Mouse (Mus musculus) regulatory T cell (primary cell): Measurements from ENCODE around the gene Hnrnpab.
"Not testable (repeated sequence)": the region's sequence is repeated elsewhere in the genome, so short reads cannot be mapped to it uniquely, and the experiment has no call there.

ENCODE experiments used
- in situ Hi-C: fragments of 300-600 bp; cut with MboI, MseI; formaldehyde crosslinking; loops from one replicate; pipeline ENCODE4 v1.15.1; 2025; ENCODE audit warnings: high pct_unique_total_duplicates

Hnrnpab gene

GRCm38 (mm10) chr11:51635127-51635524 lies 28.5 kb upstream of the Hnrnpab start:
- in situ Hi-C loops = no loop called here

DNA sequence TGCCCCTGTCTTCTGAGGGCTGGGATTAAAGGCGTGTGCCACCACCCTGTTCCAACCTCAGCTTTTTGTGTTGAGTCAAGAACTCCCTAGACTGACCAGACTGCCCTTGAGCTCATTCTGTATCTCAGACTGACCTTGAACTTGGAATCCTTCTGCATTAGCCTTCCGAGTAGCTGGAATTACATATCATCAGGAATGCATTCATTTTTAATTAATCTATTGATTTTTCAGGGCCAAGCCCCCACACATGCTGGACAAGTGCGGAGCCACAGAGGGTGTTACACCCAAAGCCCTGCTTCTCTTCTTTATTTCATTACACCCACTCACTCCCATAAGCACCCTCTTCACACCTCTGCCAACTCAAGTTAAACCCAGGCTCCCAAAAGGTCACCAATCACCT lies 27.1 kb upstream of the Hnrnpab start:
- in situ Hi-C loops = no loop called here

- in situ Hi-C loops = not testable (repeated sequence)
These were observed 26.6 kb upstream of the Hnrnpab start for GRCm38 (mm10) chr11:51633200-51633599.

GRCm38 (mm10) chr11:51632130-51632753 lies 25.6 kb upstream of the Hnrnpab start:
- in situ Hi-C loops = no loop called here

GRCm38 (mm10) chr11:51629651-51630314 lies 23.1 kb upstream of the Hnrnpab start:
- in situ Hi-C loops = no loop called here

DNA sequence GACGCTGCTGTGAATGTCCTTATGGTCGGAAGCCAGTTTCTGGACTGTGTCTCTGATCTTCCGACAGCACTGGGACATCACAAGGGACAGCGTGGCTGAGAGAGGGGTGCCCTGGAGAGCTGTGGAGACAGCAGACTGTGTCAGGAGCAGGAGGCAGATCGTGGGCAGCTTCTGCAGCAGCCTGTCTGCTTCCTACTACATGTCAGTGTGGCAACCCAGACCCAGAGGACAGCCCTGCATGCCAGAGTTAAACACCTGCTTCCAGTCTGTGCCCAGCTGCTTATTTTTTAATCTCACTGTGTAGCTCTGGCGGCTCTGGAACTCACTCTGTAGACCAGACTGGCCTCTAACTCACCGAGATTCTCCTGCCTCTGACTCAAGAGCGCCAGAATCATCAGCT lies 21.3 kb upstream of the Hnrnpab start:
- in situ Hi-C loops = no loop called here

DNA sequence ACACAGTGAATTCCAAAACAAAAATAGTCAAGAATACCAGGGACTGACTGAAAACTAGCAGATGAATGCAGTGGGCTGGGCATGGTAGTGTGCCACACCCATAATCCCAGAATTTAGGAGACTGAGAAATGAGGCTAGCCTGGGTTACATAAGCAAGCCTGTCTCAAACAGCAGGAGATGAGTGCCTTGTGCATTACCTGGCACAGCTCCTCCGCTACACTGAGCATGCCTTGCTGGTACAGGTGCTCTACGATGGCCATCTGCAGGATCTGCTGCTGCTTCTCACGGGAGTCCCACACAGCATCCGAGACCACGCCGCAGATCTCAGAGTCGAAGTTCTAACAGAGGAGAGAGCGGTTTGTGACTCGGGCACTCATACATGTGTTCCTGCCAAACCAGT lies 20.8 kb upstream of the Hnrnpab start:
- in situ Hi-C loops = no loop called here

DNA sequence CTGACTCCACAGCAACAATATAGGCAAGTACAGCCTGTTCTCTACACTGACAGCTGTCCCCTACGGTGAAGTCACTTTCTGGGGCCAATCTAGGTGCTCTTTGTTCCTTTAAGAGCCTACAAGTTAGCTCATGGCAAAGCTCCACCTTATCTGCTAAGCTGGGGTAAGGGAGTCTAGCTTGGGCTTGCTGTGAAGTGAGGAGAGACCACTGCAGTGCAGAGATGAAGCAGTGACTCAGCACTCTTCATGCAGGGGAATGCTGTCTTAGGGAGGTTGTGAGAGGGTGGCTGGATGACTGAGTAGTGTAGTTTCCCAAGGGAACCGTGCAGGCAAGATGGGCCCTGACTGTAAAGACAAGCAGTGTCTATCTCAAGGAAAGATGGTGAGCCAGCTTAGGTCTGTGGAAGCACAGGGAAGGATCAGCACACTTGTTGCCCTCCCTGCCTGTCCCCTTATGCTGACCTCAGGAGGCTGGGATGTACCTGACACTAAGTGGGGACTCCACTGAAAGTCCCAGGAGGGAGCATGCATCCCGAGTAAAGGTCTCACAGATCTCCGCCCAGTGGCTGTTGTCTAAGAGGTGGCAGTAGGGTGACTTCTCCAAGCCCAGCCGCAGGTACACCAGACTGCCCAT lies 18.7 kb upstream of the Hnrnpab start:
- in situ Hi-C loops = no loop called here

GRCm38 (mm10) chr11:51622971-51623491 lies 16.4 kb upstream of the Hnrnpab start:
- in situ Hi-C loops = no loop called here

GRCm38 (mm10) chr11:51621776-51622175 lies 15.1 kb upstream of the Hnrnpab start:
- in situ Hi-C loops = no loop called here

- in situ Hi-C loops = no loop called here
These were observed 13.4 kb upstream of the Hnrnpab start for GRCm38 (mm10) chr11:51620084-51620483.

GRCm38 (mm10) chr11:51619409-51620060 lies 12.9 kb upstream of the Hnrnpab start, which contains the start of gene Nhp2:
Nhp2 (plus strand) TSS chr11:51619735.
- in situ Hi-C loops = loop anchor here (5.0 kb wide), 1 partner anchor 63 kb away; no protein-coding TSS in a partner anchor

DNA sequence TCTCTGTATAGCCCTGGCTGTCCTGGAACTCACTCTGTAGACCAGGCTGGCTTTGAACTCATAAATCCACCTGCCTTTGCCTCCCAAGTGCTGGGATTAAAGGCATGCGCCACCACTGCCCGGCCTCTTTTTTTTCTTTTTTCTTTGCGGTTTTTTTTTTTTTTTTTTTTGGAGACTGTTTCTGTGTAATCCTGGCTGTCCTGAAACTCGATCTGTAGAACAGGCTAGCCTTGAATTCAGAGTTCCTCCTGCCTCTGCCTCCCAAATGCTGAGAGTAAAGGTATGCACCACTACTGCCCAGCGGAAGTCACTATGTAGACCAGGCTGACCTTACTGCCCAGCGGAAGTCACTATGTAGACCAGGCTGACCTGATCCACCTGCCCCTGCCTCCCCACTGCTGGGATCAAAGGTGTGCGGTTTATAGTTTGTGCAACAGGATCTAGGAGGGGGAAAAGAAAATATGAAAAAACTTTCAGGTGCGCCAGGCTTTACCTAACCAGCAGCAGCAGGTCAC lies 12.3 kb upstream of the Hnrnpab start:
- in situ Hi-C loops = loop anchor here (5.0 kb wide), 1 partner anchor 63 kb away; no protein-coding TSS in a partner anchor

- in situ Hi-C loops = loop anchor here (5.0 kb wide), 1 partner anchor 65 kb away; no protein-coding TSS in a partner anchor
These were observed 11.0 kb upstream of the Hnrnpab start for GRCm38 (mm10) chr11:51617693-51618092.

GRCm38 (mm10) chr11:51616113-51616512 lies 9.5 kb upstream of the Hnrnpab start:
- in situ Hi-C loops = loop anchor here (5.0 kb wide), 1 partner anchor 66 kb away; no protein-coding TSS in a partner anchor

- in situ Hi-C loops = loop anchor here (5.0 kb wide), 1 partner anchor 67 kb away; no protein-coding TSS in a partner anchor
These were observed 9.0 kb upstream of the Hnrnpab start for GRCm38 (mm10) chr11:51615601-51616000.

DNA sequence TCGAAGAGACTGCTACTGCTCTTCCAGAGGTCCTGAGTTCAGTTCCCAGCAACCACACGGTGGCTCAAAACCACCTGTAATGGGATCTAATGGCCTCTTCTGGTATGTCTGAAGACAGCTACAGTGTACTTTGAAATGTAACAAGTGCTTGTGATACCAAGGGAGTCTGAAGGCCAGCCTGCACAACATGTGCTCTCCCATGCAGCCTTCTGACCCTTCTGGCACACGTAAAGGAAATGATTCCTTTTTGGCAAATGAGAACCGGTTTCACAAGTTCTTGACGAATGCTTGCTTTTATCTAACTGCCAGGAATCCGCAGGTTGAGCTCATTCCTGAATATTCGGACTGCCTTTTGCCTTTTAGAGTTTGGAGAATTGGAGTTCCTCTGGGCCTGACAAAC lies 8.5 kb upstream of the Hnrnpab start:
- in situ Hi-C loops = loop anchor here (5.0 kb wide), 1 partner anchor 67 kb away; no protein-coding TSS in a partner anchor

GRCm38 (mm10) chr11:51614256-51614655 lies 7.6 kb upstream of the Hnrnpab start:
- in situ Hi-C loops = no loop called here

- in situ Hi-C loops = not testable (repeated sequence)
These were observed 3.3 kb upstream of the Hnrnpab start for GRCm38 (mm10) chr11:51609940-51610339.

DNA sequence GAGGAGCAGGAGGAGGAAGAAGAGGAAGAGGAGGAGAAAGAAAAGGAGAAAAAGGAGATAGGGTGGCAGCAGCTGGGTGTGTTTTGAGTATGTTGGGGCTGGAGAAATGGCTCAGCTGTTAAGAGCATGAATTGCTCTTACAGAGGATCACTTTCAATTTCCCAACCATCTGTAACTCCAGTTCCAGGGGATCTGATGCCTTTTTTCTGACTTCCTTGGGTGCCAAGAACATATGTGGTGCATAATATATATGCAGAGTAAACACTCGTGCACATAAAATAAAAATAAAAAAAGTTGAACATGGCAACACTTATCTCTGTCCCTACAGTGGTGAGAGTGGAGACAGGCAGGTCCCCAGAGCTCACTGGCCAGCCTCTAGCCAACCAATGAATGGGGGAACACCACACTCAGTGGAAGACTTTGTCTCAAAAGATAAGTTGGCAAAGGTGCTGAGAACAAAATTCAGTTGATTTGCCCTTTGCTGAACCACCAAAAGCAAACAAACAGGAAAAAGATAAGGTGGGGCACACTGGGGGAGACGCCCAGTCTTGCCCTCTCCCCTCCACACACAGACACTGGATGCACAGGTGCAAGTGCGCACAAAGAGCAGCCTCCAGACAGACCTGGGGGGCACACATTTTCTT lies 2.7 kb upstream of the Hnrnpab start:
- in situ Hi-C loops = no loop called here
